Mouse (Mus musculus): ENCODE data around the gene Grap.
"Not testable (repeated sequence)": the region's sequence is repeated elsewhere in the genome, so short reads cannot be mapped to it uniquely, and the experiment has no call there.

Grap gene

DNA sequence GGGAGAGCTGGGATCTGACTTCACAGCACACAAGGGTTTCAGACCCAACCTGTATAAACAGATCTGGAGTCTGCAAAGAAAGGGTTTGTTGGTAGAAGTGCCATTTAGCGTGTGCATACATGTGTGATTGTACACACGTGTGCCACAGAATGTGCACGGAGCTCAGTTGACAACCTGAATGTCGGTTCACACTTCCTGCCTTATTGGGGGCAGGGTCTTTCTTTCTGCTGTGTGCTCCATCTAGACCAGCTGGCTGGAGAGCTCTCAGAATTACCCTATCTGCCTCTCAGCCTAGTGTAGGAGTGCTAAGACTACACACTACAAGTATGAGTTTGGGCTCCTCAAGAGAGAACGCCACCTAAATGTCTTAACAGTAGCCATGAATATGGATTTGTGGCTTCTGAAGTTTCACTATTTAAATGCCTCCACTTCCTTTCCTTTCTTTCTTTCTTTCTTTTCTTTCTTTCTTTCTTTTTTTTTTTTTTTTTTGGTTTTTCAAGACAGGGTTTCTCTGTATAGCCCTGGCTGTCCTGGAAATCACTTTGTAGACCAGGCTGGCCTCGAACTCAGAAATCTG lies 13.4 kb upstream of the Grap start:
- DNase-seq = no peak

GRCm38 (mm10) chr11:61640585-61640984 lies 12.5 kb upstream of the Grap start:
- DNase-seq = not testable (repeated sequence)

DNA sequence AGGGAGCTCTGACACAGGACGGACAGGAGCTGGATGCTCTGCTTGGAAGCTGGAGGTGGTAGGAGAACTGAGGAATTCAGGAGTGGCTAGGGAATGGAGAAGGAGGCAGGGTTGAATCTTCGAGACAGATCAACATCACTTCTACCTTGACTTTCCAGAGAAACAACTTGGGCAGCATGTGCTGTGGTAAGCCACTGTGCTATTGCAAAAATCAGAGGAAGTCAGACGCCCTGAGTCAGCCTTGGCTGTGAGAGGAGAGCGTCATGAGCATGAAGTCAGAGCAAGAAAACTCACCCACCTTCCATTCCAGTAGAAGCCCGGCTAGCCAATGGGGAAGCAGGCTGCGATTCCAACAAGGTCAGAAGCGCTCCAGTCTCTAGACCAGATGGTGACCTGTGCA lies 11.0 kb upstream of the Grap start:
- no peak for DNase-seq

- DNase-seq = no peak
Observed at GRCm38 (mm10) chr11:61643184-61643961, 9.7 kb upstream of the Grap start.

DNA sequence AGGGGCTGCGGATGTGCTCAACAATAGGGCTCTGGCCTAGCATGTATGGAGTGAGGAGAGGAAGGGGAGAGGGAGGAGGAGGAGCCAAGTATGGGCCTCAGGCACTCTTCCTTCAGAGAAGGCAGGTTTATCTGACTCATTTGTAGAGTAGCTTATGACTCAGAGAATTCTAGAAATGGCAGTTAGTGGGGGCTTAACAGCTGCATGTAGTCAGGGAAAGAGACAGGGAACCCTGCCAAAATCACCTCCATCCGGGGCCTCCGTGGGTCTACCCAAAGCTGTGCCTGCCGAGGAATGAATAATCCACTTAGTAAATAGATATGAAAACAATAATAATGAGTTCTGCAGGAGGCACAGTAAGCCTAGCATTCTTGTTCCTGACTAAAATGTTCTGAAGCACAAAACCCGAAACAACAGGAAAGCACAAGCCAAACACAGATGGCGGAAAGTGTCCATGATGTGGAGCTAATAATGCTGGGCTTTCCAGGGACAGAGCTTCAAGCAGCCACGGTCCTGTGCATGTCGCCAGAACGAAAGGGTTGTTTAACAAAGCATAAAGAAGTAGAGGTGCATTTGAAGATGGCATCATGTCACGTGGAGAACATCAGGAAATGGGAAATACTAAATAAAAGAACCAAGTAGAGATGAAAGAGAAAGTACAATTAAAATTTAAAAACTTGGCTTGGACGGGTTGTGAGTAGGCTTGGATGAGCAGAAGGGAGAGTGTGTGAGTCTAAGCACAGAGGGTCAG lies 8.3 kb upstream of the Grap start:
- DNase-seq = no peak

DNA sequence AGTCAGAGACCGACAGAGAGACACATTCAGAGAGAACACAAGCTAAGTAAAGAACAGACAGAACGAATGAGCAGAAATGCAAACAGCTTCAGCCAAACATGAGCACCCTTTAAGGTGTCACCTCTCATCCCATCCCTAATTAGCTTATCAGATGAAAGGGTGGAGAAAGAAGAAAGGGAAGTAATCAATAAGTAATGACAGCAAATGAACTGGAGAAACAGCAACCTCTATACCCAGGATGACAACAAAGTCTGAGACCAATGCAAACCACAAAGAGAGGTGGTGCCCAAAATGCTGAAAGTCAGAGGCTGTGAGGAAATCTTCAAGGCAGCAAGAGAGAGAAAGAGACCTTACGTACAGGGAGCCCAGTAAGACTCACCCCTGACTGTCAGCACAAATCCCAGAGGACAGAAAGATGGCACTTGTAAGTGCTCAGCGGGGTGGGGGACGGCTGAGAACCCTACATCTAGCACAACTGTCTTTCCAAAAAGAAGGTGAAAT lies 7.7 kb upstream of the Grap start:
- no peak for DNase-seq

- no peak for DNase-seq
Observed at GRCm38 (mm10) chr11:61646499-61647039, 6.5 kb upstream of the Grap start.

DNA sequence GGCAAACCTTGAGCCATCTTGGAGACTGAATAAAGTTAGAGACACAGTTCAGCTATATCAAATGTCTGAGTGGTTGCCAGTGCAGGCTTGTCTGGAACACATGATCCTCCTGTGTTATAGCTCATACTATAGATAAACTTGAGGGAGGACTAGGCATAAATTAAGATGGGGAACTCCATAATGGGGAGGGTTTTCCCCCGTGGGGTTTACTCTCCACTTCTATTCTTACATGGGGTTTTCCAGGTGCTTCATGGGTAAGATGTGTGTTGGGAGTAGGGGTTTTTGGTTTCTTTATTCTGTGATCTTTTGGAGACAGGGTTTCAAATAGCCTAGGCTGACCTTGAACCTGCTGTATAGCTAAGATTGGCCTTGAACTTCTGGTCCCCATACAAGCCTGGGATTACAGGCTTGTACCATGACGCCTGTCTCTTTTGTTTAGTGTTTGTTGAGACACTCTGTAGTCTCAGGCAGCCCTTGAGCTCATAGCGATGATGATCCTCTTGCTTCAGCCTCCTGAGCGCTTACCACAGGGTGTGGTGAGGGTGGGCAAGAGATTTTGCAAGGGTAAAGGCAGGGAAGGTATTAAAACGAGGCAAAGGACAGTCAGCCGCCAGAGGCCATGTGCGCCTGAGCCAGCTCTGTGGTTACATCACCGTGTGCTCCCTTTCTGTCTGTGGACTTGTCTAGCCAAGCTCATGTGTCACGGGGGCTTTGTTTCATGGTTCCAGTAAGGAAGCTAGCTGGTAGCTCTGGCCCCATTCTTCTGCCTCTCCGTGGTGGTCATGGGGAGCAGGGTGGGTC lies 5.8 kb upstream of the Grap start:
- no peak for DNase-seq

- no peak for DNase-seq
Observed at GRCm38 (mm10) chr11:61647956-61648748, 4.9 kb upstream of the Grap start.

DNA sequence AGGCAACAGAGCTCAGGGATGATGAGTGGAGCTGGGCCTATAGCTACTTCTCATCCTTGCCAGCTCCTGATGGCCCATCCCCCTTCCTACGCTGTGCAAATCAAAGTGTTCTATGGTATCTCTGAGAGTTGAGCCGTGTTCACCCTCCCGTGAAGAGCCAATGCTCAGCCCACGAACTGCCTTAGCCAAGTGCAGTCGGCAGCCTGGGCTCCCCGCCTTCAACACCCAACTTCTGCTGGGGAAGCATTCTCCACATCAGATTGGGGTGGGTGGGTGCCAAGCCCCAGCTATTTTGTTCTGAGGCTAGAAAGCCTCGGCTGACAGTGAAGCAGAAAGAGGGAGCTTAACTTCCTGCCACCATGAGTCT lies 4.3 kb upstream of the Grap start:
- DNase-seq = no peak

GRCm38 (mm10) chr11:61649163-61649580 lies 3.9 kb upstream of the Grap start:
- no peak for DNase-seq

DNA sequence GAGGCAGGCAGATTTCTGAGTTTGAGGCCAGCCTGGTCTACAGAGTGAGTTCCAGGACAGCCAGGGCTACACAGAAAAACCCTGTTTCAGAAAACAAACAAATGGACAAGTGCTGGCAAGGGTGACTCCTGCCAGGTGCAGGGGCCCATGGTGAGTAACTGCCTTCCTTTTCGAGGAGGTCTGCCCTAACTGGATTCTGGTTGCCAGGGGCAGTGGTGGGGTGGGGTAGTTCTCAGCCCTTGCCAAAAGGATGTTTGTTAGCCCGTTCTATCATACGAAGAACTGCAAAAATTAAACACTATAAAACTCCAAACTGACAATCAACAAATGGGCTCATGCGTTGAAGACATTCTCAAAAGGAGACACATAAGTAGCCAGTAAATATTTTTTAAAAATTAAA lies 3.4 kb upstream of the Grap start:
- DNase-seq = no peak

DNA sequence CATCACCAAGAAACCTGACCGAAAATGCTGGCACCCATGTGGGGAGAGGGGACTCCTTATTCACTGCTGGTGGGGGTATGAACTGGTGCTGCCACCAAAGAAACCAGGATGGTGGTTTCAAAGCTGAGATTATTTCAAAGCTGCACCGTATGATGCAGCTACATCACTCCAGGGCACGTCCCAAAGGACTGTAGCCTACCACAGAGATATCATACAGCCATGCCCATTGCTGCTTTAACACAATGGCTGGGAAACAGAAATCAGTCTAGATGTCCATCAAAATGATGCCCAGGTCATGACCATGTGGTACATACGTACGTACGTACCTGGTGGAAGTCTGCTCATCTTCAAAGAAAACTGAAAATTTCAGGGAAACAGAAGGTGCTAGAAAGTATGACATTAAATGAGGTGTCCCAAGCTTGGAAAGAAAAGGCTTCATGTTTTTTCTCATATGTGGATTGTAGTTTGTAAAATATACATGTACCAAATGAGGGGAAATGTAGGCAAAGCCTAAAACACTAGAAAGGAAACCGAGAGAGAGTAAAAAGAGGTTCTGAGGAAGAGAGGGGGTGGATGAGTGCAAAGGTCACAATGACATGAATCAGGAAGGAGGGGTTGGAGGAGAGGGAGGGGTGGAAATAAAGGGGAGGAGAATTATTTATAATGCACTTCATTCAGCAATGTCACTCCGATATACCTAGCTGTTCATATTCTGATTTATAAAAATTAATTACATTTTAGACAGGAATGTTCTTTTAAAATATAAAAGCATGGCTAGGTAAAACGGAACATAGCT lies 2.4 kb upstream of the Grap start:
- no peak for DNase-seq

DNA sequence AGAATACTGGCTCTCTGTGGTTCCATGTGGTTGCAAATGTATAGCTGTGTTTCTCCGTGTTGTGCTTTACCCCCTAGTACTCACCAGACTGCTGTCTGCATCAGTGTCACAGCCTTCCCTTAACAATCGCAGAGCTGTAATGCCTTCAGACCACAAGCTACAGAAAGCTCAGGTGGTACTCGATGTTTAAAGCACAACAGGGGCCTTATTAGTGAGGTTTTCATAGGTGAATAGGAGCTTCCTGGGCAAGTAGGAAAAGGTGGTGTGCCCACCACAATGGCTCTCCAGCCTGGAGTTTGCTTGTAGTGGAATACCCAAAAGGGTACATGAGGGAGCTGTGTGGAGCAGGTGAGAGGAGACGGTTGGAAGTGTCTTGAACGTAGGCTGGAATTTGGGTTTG lies 849 bp upstream of the Grap start:
- DNase-seq = no peak

GRCm38 (mm10) chr11:61653568-61653967 lies 503 bp downstream of the Grap start:
- DNase-seq = no peak

DNA sequence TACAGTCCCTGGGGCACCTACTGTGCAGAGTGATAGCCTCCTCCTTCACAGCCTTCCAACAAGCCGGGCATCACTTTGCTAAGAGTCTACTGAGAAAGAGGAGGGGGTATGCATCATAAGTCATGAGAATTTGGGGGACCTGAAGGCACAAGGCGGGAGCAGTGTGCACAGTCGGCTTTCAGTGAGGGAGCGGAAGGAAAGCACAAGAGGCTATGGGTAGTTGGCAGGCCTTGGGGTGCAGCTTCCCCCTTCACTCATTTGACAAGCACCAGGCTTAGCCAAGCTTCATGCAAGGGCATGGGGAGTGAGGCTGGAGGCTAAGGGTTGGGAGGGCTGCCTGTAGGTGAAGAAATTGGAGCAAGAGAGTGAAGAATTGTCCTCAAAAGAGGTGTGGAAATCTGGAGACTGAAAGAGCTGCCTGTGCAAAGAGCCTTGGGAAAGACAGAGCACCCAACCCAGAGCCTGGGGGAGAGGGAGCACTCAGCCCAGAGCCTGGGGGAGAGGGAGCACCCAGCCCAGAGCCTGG lies 1.8 kb downstream of the Grap start:
- no peak for DNase-seq

DNA sequence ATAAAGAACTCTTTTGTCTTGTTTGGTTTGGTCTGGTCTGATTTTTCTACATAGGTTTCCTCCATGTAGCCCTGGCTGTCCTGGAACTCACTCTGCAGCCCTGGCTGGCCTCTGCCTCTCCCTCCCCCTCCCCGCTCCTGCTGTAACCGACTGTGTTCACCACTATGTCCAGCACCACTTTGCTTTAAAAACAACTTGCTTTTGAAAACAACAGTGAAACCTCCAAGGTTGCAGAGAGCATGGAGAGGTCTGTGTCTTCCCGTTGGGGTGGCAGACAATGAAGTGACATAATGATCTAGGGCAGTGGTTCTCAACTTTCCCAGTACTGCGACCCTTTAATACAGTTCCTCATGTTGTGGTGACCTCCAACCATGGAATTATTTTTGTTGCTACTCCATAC lies 2.6 kb downstream of the Grap start:
- DNase-seq = no peak

- no peak for DNase-seq
Observed at GRCm38 (mm10) chr11:61656148-61656850, 3.2 kb downstream of the Grap start.

DNA sequence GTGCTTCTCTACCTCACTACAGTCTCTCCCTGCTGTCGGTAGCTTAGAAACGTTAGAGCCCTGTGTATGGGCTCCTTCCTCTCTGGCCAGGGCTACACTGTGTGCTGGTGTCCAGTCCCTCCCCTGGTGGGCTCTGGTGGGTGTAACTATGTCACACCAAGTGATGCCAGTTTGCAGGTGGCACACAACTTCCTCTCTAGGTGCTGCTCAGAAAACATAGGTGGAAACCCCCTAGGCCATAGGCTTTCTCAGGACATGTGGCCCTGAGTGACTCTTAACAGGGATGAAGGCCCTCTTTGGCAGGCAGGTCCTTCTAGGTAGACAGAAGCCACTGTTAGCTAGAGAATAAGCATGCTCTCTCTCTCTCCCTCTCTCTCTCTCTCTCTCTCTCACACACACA lies 4.4 kb downstream of the Grap start:
- no peak for DNase-seq

DNA sequence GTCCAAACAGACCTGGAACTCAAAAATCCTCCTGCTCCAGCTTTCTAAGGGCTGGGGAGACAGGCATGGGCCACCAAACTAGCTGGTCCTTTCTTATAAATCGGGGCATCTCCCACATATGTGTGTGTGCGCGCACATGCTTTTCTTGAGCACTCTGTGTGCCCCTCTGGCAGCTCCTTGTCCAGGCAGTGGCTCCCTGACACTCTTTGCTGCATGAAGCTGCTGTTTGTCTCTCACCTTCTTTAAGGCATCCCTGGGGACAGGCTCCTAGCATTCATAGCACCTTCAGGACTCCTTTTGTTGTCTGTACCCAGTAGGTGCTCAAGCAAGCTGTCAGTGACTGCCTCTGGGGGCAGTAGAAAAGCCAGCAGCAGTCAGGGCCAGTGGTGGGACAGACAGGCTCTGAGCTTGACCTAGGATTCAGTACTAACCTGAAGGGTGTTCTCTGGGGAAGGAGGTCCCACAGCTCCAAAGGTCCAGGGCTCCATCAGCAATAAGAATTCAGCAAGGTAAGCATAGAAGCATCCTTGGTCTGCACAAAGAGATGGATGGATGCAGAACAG lies 5.4 kb downstream of the Grap start:
- DNase-seq = no peak

All from cerebellum, adult 9-11 months (tissue).